8 mouse cellular contexts compared by ENCODE assay signal in the genomic region with DNA sequence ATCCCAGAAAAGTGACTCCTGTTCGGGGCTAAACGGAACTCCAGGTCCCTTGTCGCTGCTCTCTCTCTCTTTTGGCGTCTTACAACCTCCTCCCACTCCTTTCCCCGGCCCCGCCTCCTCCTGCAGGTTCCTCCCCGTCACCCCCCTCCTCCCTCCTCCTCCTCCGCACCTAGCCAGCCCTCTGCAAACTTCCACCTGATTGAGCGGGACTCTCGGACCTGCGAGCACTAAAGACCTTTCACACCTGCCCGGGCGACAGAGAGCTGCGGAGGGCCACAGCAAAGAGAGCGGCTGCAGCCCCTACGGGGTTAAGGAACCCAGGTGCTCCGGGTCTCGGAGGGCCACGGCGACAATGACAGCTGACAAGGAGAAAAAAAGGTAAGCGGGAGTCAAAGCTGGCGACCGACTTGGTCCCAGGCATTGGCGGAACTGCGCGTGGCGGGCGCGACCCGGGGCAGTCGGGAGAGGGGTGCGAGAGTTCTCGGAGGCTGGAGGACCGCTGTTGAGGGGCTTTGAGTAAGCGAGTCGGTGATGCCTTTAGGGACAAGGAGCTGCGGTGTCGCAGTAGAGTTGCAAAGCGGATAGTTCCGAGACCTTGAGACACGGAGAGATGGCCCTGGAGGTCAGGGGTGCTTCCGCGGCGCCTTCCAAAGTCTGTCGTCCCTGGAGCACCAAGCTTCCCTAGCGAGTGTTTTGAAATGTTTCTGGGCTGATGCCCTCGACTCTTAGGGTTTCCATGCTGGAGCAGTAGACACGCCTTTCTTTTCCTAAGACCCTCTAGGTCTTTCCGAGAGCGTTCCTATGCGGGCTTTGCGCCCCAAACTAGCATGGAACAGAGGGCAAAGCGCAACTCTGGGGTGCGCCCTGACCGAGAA. TPM values are rescaled to one million over a fixed set of nuclear protein-coding genes. Genes with fewer than 3 reads are reported as not detected.
DNase-seq lines count a peak whose midpoint lies in the region; ATAC-seq lines count a peak whose summit lies in the region.

No protein-coding gene starts in this region.

- H3K4me2 ChIP-seq in embryonic facial prominence, embryonic 11.5 days (ENCODE audit: low read depth, low read length): peak overlapping the region; percentile 89
- peak overlapping the region; percentile 99 for H3K4me2 ChIP-seq in heart, embryonic 13.5 days
- peak overlapping the region; percentile 91 for H3K4me2 ChIP-seq in kidney, embryonic 15.5 days

- WGBS in embryonic facial prominence, embryonic 11.5 days: under 1% methylated on average over 55 of the region's 55 CpGs
- under 1% methylated on average over 55 of the region's 55 CpGs for WGBS in heart, embryonic 13.5 days
- WGBS in kidney, embryonic 15.5 days: under 1% methylated on average over 55 of the region's 55 CpGs

- peak overlapping the region; percentile 18 for H3K9ac ChIP-seq in embryonic facial prominence, embryonic 11.5 days (replicated peaks; ENCODE audit: low read length)
- H3K9ac ChIP-seq in heart, embryonic 13.5 days: peak overlapping the region; percentile 83
- peak overlapping the region; percentile 41 for H3K9ac ChIP-seq in kidney, embryonic 15.5 days

- H3K4me1 ChIP-seq in embryonic facial prominence, embryonic 11.5 days (ENCODE audit: control insufficient read depth, insufficient read depth, low read length): peaks cover 8% of the 10 kb centered on the region
- H3K4me1 ChIP-seq in heart, embryonic 13.5 days: peaks cover 42% of the 10 kb centered on the region
- peaks cover 24% of the 10 kb centered on the region for H3K4me1 ChIP-seq in kidney, embryonic 15.5 days

- DNase-seq in cerebellum, postnatal 14 days: peak; percentile 24 to 33
- no peak for DNase-seq in cerebellum, adult 11-12 months
- peak; percentile 61 for DNase-seq in embryonic facial prominence, embryonic 11.5 days (ENCODE audit: low spot score)
- DNase-seq in lung, postnatal 25 days (ENCODE audit: low spot score): peak; percentile 87
- DNase-seq in ovary, postnatal 36 days (ENCODE audit: low spot score): peak; percentile 71
- no peak for DNase-seq in MN1 (ENCODE audit: low spot score)

- H3K4me3 ChIP-seq in embryonic facial prominence, embryonic 11.5 days (ENCODE audit: low read depth, low read length): peak overlapping the region; percentile 52
- H3K4me3 ChIP-seq in heart, embryonic 13.5 days: peak overlapping the region; percentile 73
- H3K4me3 ChIP-seq in kidney, embryonic 15.5 days (replicated peaks): peak overlapping the region; percentile 56

- peaks cover 29% of the 10 kb centered on the region for H3K27me3 ChIP-seq in embryonic facial prominence, embryonic 11.5 days (ENCODE audit: control insufficient read depth, insufficient read depth, low read length)
- peaks cover 55% of the 10 kb centered on the region for H3K27me3 ChIP-seq in heart, embryonic 13.5 days (replicated peaks)
- peaks cover 57% of the 10 kb centered on the region for H3K27me3 ChIP-seq in kidney, embryonic 15.5 days

- no peaks in the 10 kb centered on the region for H3K36me3 ChIP-seq in embryonic facial prominence, embryonic 11.5 days (replicated peaks; ENCODE audit: control insufficient read depth, insufficient read depth, low read depth, low read length)
- no peaks in the 10 kb centered on the region for H3K36me3 ChIP-seq in heart, embryonic 13.5 days
- no peaks in the 10 kb centered on the region for H3K36me3 ChIP-seq in kidney, embryonic 15.5 days

- ATAC-seq in embryonic facial prominence, embryonic 11.5 days (replicated peaks; ENCODE audit: insufficient number of reproducible peaks, low FRiP score, low TSS enrichment, low read depth): 0 out of 2 replicates have a peak, but pooled peaks have one; percentile 20
- ATAC-seq in heart, embryonic 13.5 days (ENCODE audit: extremely low read depth, insufficient number of reproducible peaks, low FRiP score, low TSS enrichment): peak; percentile 43; the same call in 1 of the 2 replicates
- ATAC-seq in kidney, embryonic 15.5 days (replicated peaks; ENCODE audit: low FRiP score): peak; percentile 53

- no peak overlapping the region for H3K27ac ChIP-seq in embryonic facial prominence, embryonic 11.5 days (replicated peaks; ENCODE audit: low read depth, low read length)
- peak overlapping the region; percentile 39; the same call in 1 of the 2 replicates for H3K27ac ChIP-seq in heart, embryonic 13.5 days (replicated peaks)
- peak overlapping the region; percentile 56; the same call in 1 of the 2 replicates for H3K27ac ChIP-seq in kidney, embryonic 15.5 days

- H3K9me3 ChIP-seq in embryonic facial prominence, embryonic 11.5 days (replicated peaks; ENCODE audit: control insufficient read depth, low read length): no peaks in the 10 kb centered on the region
- H3K9me3 ChIP-seq in heart, embryonic 13.5 days: no peaks in the 10 kb centered on the region
- H3K9me3 ChIP-seq in kidney, embryonic 15.5 days (replicated peaks): no peaks in the 10 kb centered on the region

RNA-seq across cellular contexts. Expression of a gene that starts 0.7 kb away (rescaled TPM):
- 6.5 and 6.7 TPM in 2 replicates for polyA plus RNA-seq in embryonic facial prominence, embryonic 11.5 days (2014; fragmentation: Nextera tagmentation; extraction: Ambion mirVana)
- 5.1 and 5.6 TPM in 2 replicates for polyA plus RNA-seq in heart, embryonic 13.5 days (2015; fragmentation: Nextera tagmentation; extraction: Ambion mirVana)
- polyA plus RNA-seq in kidney, embryonic 15.5 days (2015; fragmentation: Nextera tagmentation; extraction: Ambion mirVana): 8.4 and 9.5 TPM in 2 replicates

Comparison
In these comparisons a context has a peak if more than half of its experiments do, and no peak if none do; other contexts are left out.
1. DNase-seq: peak in cerebellum, postnatal 14 days (2 of 2), embryonic facial prominence, embryonic 11.5 days (single experiment), lung, postnatal 25 days (single experiment) and ovary, postnatal 36 days (single experiment); none in cerebellum, adult 11-12 months (single experiment) and MN1 (single experiment).
2. H3K9ac ChIP-seq: peak in every context shown above with its lines; median percentile 83 in heart, embryonic 13.5 days; 41 in kidney, embryonic 15.5 days; 18 in embryonic facial prominence, embryonic 11.5 days.
3. Peak in every context shown above with its lines, with median percentiles within 50 percentile points of each other: ATAC-seq, H3K4me2 ChIP-seq and H3K4me3 ChIP-seq.